Mouse (Mus musculus) testis, adult 2 months (tissue): Measurements from ENCODE around the gene Slc10a7.

Experiments
- CTCF ChIP-seq: fragments of 200-500 bp; IDR thresholded peaks from 2 replicates; pipeline ENCODE4 v1.5.1; 2012; ENCODE audit warnings: low read depth, mild to moderate bottlenecking, inconsistent platforms, low read length, moderate library complexity; ENCODE audit not compliant: control insufficient read depth, insufficient read depth, insufficient replicate concordance
- POLR2A ChIP-seq: fragments of 200-500 bp; IDR thresholded peaks from 2 replicates; pipeline ENCODE4 v1.6.1; 2012; ENCODE audit warnings: low read depth, mild to moderate bottlenecking, inconsistent platforms, low read length, moderate library complexity; ENCODE audit not compliant: control insufficient read depth

DNA sequence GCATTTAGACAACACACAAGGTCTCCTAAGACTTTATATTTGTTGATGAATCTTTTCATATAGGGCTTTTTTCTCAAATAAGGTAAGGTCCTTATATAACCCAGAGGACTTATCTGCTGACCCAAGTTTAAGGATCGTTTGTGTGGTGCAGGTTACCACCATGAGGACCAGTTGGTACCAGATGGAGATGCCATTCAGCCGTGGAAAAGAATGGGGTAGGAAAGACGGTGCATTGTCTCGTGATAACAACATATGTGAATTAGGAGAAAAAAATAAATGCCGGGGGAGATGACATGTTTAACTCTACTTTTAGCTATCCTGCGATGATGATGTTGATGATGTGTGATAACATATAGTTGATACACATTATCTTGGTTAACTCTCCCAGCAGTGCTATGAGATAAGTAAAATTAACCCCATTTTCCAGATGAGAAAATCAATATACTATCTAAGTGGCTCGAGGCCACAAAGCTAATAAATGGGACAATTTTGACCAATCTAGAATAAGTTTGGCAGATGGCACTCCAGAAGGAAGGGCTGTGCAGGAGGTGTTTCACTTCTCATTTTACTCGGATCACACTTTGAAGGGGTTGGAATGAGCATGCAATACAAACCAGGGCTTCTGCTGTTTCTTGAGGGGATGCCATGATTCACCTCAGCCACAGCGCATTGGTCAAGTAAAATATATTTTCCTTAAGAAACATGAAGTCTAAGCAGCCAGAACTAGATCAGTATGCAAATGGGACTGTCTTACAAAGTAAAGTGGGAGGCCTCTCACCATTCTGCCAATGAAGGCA is 225.8 kb downstream of the Slc10a7 start:
- TF ChIP-seq CTCF (no peak), POLR2A (no peak)
